Mouse (Mus musculus): ENCODE measurements at regions not wholly inside any gene's neighbourhood (a gene's known extent, or its start where the extent isn't known, plus 50 kb on each side); places are given as distances from the start of the nearest gene placed in this dataset.

- no peak for ATAC-seq
- Histone ChIP-seq H3K4me3 (ENCODE audit: low read depth, low read length) (no peak overlapping the region), H3K27me3 (replicated peaks; ENCODE audit: control insufficient read depth, insufficient read depth, low read length) (no peaks in the 10 kb centered on the region), H3K36me3 (ENCODE audit: control insufficient read depth, insufficient read depth, low read length) (no peaks in the 10 kb centered on the region), H3K9me3 (replicated peaks; ENCODE audit: control insufficient read depth, low read length) (no peaks in the 10 kb centered on the region), H3K4me2 (ENCODE audit: low read length) (no peak overlapping the region), H3K9ac (ENCODE audit: low read length) (no peak overlapping the region), H3K27ac (ENCODE audit: low read depth, low read length) (no peak overlapping the region), H3K4me1 (ENCODE audit: control insufficient read depth, insufficient read depth, low read length) (no peaks in the 10 kb centered on the region)
- DNase-seq (ENCODE audit: low spot score) = no peak
These were observed 62.1 kb upstream of the Pfn2 start for GRCm38 (mm10) chr3:57910020-57910419.

- peak overlapping the region; percentile 24 for H3K4me2 ChIP-seq (ENCODE audit: low read length)
- 16% methylated on average over 16 of the region's 16 CpGs for WGBS
- H3K4me1 ChIP-seq (ENCODE audit: control insufficient read depth, insufficient read depth, low read length) = no peaks in the 10 kb centered on the region
- H3K9me3 ChIP-seq (replicated peaks; ENCODE audit: control insufficient read depth, low read length) = no peaks in the 10 kb centered on the region
- no peaks in the 10 kb centered on the region for H3K36me3 ChIP-seq (ENCODE audit: control insufficient read depth, insufficient read depth, low read length)
- no peaks in the 10 kb centered on the region for H3K27me3 ChIP-seq (replicated peaks; ENCODE audit: control insufficient read depth, insufficient read depth, low read length)
- ATAC-seq (peak; percentile 75), DNase-seq (ENCODE audit: low spot score) (peak; percentile 67)
- no peak overlapping the region for H3K9ac ChIP-seq (ENCODE audit: low read length)
- H3K4me3 ChIP-seq (ENCODE audit: low read depth, low read length) = no peak overlapping the region
- no peak overlapping the region for H3K27ac ChIP-seq (ENCODE audit: low read depth, low read length)
These were observed 64.1 kb upstream of the Pfn2 start for GRCm38 (mm10) chr3:57911831-57912596.

GRCm38 (mm10) chr3:57912650-57913343, 64.9 kb upstream of the Pfn2 start:
- H3K4me1 ChIP-seq (ENCODE audit: control insufficient read depth, insufficient read depth, low read length) = no peaks in the 10 kb centered on the region
- no peaks in the 10 kb centered on the region for H3K36me3 ChIP-seq (ENCODE audit: control insufficient read depth, insufficient read depth, low read length)
- WGBS = 40% methylated on average over 7 of the region's 7 CpGs
- no peak overlapping the region for H3K9ac ChIP-seq (ENCODE audit: low read length)
- no peak overlapping the region for H3K27ac ChIP-seq (ENCODE audit: low read depth, low read length)
- H3K4me2 ChIP-seq (ENCODE audit: low read length) = peak overlapping the region; percentile 24
- H3K4me3 ChIP-seq (ENCODE audit: low read depth, low read length) = no peak overlapping the region
- H3K9me3 ChIP-seq (replicated peaks; ENCODE audit: control insufficient read depth, low read length) = no peaks in the 10 kb centered on the region
- H3K27me3 ChIP-seq (replicated peaks; ENCODE audit: control insufficient read depth, insufficient read depth, low read length) = no peaks in the 10 kb centered on the region
- peak; percentile 45 for DNase-seq (ENCODE audit: low spot score)
- ATAC-seq = peak; percentile 66

- no peaks in the 10 kb centered on the region for H3K9me3 ChIP-seq (replicated peaks; ENCODE audit: control insufficient read depth, low read length)
- H3K4me2 ChIP-seq (ENCODE audit: low read length) = no peak overlapping the region
- no peak overlapping the region for H3K4me3 ChIP-seq (ENCODE audit: low read depth, low read length)
- H3K4me1 ChIP-seq (ENCODE audit: control insufficient read depth, insufficient read depth, low read length) = peaks cover 10% of the 10 kb centered on the region
- ATAC-seq (no peak), DNase-seq (ENCODE audit: low spot score) (no peak)
- H3K36me3 ChIP-seq (ENCODE audit: control insufficient read depth, insufficient read depth, low read length) = no peaks in the 10 kb centered on the region
- no peak overlapping the region for H3K9ac ChIP-seq (ENCODE audit: low read length)
- H3K27ac ChIP-seq (ENCODE audit: low read depth, low read length) = no peak overlapping the region
- WGBS = 92% methylated on average over 3 of the region's 3 CpGs
- H3K27me3 ChIP-seq (replicated peaks; ENCODE audit: control insufficient read depth, insufficient read depth, low read length) = no peaks in the 10 kb centered on the region
These were observed 66.8 kb upstream of the Pfn2 start for GRCm38 (mm10) chr3:57914687-57915086.

- 24% methylated on average over 2 of the region's 2 CpGs for WGBS
- peak; percentile 52 for ATAC-seq
- no peaks in the 10 kb centered on the region for H3K27me3 ChIP-seq (replicated peaks; ENCODE audit: control insufficient read depth, insufficient read depth, low read length)
These were observed 71.0 kb upstream of the Pfn2 start for GRCm38 (mm10) chr3:57918913-57919312.

GRCm38 (mm10) chr3:57919390-57920089, 71.7 kb upstream of the Pfn2 start:
- DNase-seq (ENCODE audit: low spot score) (peak; percentile 91), ATAC-seq (peak; percentile 92)
- Histone ChIP-seq H3K9me3 (replicated peaks; ENCODE audit: control insufficient read depth, low read length) (no peaks in the 10 kb centered on the region), H3K27me3 (replicated peaks; ENCODE audit: control insufficient read depth, insufficient read depth, low read length) (no peaks in the 10 kb centered on the region), H3K4me3 (ENCODE audit: low read depth, low read length) (no peak overlapping the region), H3K4me2 (ENCODE audit: low read length) (no peak overlapping the region), H3K27ac (ENCODE audit: low read depth, low read length) (peak overlapping the region; percentile 76), H3K9ac (ENCODE audit: low read length) (no peak overlapping the region), H3K4me1 (ENCODE audit: control insufficient read depth, insufficient read depth, low read length) (peaks cover 15% of the 10 kb centered on the region), H3K36me3 (ENCODE audit: control insufficient read depth, insufficient read depth, low read length) (no peaks in the 10 kb centered on the region)
- WGBS = 18% methylated on average over 5 of the region's 5 CpGs

More at GRCm38 (mm10) chr3:57918913-57919312, 71.0 kb upstream of the Pfn2 start:
- Histone ChIP-seq H3K4me1 (ENCODE audit: control insufficient read depth, insufficient read depth, low read length) (peaks cover 15% of the 10 kb centered on the region), H3K9ac (ENCODE audit: low read length) (no peak overlapping the region), H3K4me3 (ENCODE audit: low read depth, low read length) (no peak overlapping the region), H3K27ac (ENCODE audit: low read depth, low read length) (peak overlapping the region; percentile 76), H3K4me2 (ENCODE audit: low read length) (no peak overlapping the region), H3K36me3 (ENCODE audit: control insufficient read depth, insufficient read depth, low read length) (no peaks in the 10 kb centered on the region), H3K9me3 (replicated peaks; ENCODE audit: control insufficient read depth, low read length) (no peaks in the 10 kb centered on the region)
- peak; percentile 50 for DNase-seq (ENCODE audit: low spot score)

GRCm38 (mm10) chr3:57920090-57920432, 72.2 kb upstream of the Pfn2 start:
- no peak for DNase-seq (ENCODE audit: low spot score)

GRCm38 (mm10) chr3:57921071-57921882, 73.4 kb upstream of the Pfn2 start:
- Histone ChIP-seq H3K4me2 (ENCODE audit: low read length) (no peak overlapping the region), H3K4me1 (ENCODE audit: control insufficient read depth, insufficient read depth, low read length) (peaks cover 15% of the 10 kb centered on the region), H3K4me3 (ENCODE audit: low read depth, low read length) (no peak overlapping the region), H3K27me3 (replicated peaks; ENCODE audit: control insufficient read depth, insufficient read depth, low read length) (no peaks in the 10 kb centered on the region), H3K27ac (ENCODE audit: low read depth, low read length) (no peak overlapping the region), H3K36me3 (ENCODE audit: control insufficient read depth, insufficient read depth, low read length) (no peaks in the 10 kb centered on the region), H3K9ac (ENCODE audit: low read length) (no peak overlapping the region), H3K9me3 (replicated peaks; ENCODE audit: control insufficient read depth, low read length) (no peaks in the 10 kb centered on the region; the same call in 1 of the 2 replicates)
- 98% methylated on average over 2 of the region's 2 CpGs for WGBS
- DNase-seq (ENCODE audit: low spot score) = no peak
- ATAC-seq = no peak

More at GRCm38 (mm10) chr3:57920090-57920432, 72.2 kb upstream of the Pfn2 start:
- no peak overlapping the region for H3K9ac ChIP-seq (ENCODE audit: low read length)
- peaks cover 15% of the 10 kb centered on the region for H3K4me1 ChIP-seq (ENCODE audit: control insufficient read depth, insufficient read depth, low read length)
- H3K27ac ChIP-seq (ENCODE audit: low read depth, low read length) = peak overlapping the region; percentile 39; the same call in 1 of the 2 replicates
- H3K4me2 ChIP-seq (ENCODE audit: low read length) = no peak overlapping the region
- no peaks in the 10 kb centered on the region for H3K9me3 ChIP-seq (replicated peaks; ENCODE audit: control insufficient read depth, low read length)
- no peaks in the 10 kb centered on the region for H3K36me3 ChIP-seq (ENCODE audit: control insufficient read depth, insufficient read depth, low read length)
- 21% methylated on average over 1 of the region's 1 CpGs for WGBS
- H3K4me3 ChIP-seq (ENCODE audit: low read depth, low read length) = no peak overlapping the region
- H3K27me3 ChIP-seq (replicated peaks; ENCODE audit: control insufficient read depth, insufficient read depth, low read length) = no peaks in the 10 kb centered on the region
- peak; percentile 72 for ATAC-seq
